Mouse (Mus musculus): Measurements from ENCODE around the gene P2ry14. TPM values are rescaled to one million over a fixed set of nuclear protein-coding genes. Genes with fewer than 3 reads are reported as not detected.
"Not testable (repeated sequence)": the region's sequence is repeated elsewhere in the genome, so short reads cannot be mapped to it uniquely, and the experiment has no call there.

Gene P2ry14
- polyA plus RNA-seq, 1 experiment from 2014 or later, result 3.3 TPM

DNA sequence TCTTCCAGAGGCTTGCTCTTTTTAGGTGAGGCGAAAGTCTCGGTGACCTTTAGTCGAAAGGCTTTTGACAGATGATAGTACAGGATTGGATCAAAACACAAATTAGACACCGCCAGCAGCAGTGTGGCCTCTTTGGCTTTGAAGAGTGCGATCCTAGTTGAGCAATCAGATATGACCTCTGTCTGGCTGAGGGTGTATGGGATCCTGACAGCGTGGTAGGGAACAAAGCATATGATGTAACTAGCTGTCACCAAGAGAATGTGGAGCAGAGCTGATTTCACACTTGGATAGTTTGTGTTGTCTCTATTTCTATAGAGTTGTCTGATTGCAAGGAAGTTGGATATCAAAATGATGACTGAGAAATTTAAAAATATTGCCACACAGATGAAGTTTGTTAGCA is 56.0 kb downstream of the P2ry14 start:
- no peaks in the 10 kb centered on the region for H3K4me1 ChIP-seq (replicated peaks)
- WGBS, result 53% methylated on average over 6 of the region's 6 CpGs
- H3K9me3 ChIP-seq, result no peaks in the 10 kb centered on the region
- H3K9ac ChIP-seq, result no peak overlapping the region
- no peak overlapping the region for H3K27ac ChIP-seq (replicated peaks)
- no peak for ATAC-seq (ENCODE audit: low FRiP score, low read depth)
- no peak overlapping the region for H3K4me2 ChIP-seq
- H3K4me3 ChIP-seq, result no peak overlapping the region
- H3K36me3 ChIP-seq, result no peaks in the 10 kb centered on the region
- no peaks in the 10 kb centered on the region for H3K27me3 ChIP-seq

GRCm38 (mm10) chr3:59092702-59093101 is 60.7 kb downstream of the P2ry14 start:
- Histone ChIP-seq H3K4me1 (replicated peaks) (no peaks in the 10 kb centered on the region), H3K9ac (no peak overlapping the region), H3K4me3 (no peak overlapping the region), H3K27ac (replicated peaks) (no peak overlapping the region), H3K27me3 (no peaks in the 10 kb centered on the region), H3K36me3 (no peaks in the 10 kb centered on the region), H3K4me2 (no peak overlapping the region), H3K9me3 (no peaks in the 10 kb centered on the region)
- ATAC-seq (ENCODE audit: low FRiP score, low read depth), result no peak
- 82% methylated on average over 11 of the region's 11 CpGs for WGBS

- Histone ChIP-seq H3K4me3 (no peak overlapping the region), H3K4me1 (replicated peaks) (no peaks in the 10 kb centered on the region)
These were observed 72.5 kb downstream of the P2ry14 start for GRCm38 (mm10) chr3:59080919-59081318.

GRCm38 (mm10) chr3:59080293-59080916 is 73.0 kb downstream of the P2ry14 start:
- Histone ChIP-seq H3K9me3 (no peaks in the 10 kb centered on the region), H3K27me3 (no peaks in the 10 kb centered on the region), H3K4me3 (no peak overlapping the region), H3K4me1 (replicated peaks) (no peaks in the 10 kb centered on the region), H3K4me2 (no peak overlapping the region), H3K27ac (replicated peaks) (no peak overlapping the region), H3K36me3 (no peaks in the 10 kb centered on the region), H3K9ac (no peak overlapping the region)
- ATAC-seq (ENCODE audit: low FRiP score, low read depth), result no peak
- WGBS, result 32% methylated on average over 6 of the region's 6 CpGs

More at GRCm38 (mm10) chr3:59080919-59081318, 72.5 kb downstream of the P2ry14 start:
- no peak overlapping the region for H3K27ac ChIP-seq (replicated peaks)
- H3K27me3 ChIP-seq, result no peaks in the 10 kb centered on the region
- WGBS, result 41% methylated on average over 7 of the region's 7 CpGs
- no peaks in the 10 kb centered on the region for H3K36me3 ChIP-seq
- H3K4me2 ChIP-seq, result no peak overlapping the region
- no peaks in the 10 kb centered on the region for H3K9me3 ChIP-seq
- ATAC-seq (ENCODE audit: low FRiP score, low read depth), result no peak
- H3K9ac ChIP-seq, result no peak overlapping the region

- Histone ChIP-seq H3K27ac (replicated peaks) (no peak overlapping the region), H3K4me2 (no peak overlapping the region), H3K9ac (no peak overlapping the region), H3K4me1 (replicated peaks) (no peaks in the 10 kb centered on the region), H3K4me3 (no peak overlapping the region), H3K36me3 (no peaks in the 10 kb centered on the region), H3K27me3 (no peaks in the 10 kb centered on the region), H3K9me3 (no peaks in the 10 kb centered on the region)
- no peak for ATAC-seq (ENCODE audit: low FRiP score, low read depth)
- 38% methylated on average over 4 of the region's 4 CpGs for WGBS
These were observed 74.1 kb downstream of the P2ry14 start for GRCm38 (mm10) chr3:59079327-59079726.

- WGBS, result 86% methylated on average over 11 of the region's 11 CpGs
- ATAC-seq (ENCODE audit: low FRiP score, low read depth), result no peak
- Histone ChIP-seq H3K4me2 (no peak overlapping the region), H3K27me3 (no peaks in the 10 kb centered on the region), H3K36me3 (no peaks in the 10 kb centered on the region), H3K27ac (replicated peaks) (no peak overlapping the region), H3K4me3 (no peak overlapping the region), H3K9ac (no peak overlapping the region), H3K4me1 (replicated peaks) (no peaks in the 10 kb centered on the region), H3K9me3 (no peaks in the 10 kb centered on the region)
These were observed 74.8 kb downstream of the P2ry14 start for GRCm38 (mm10) chr3:59078585-59078984.

DNA sequence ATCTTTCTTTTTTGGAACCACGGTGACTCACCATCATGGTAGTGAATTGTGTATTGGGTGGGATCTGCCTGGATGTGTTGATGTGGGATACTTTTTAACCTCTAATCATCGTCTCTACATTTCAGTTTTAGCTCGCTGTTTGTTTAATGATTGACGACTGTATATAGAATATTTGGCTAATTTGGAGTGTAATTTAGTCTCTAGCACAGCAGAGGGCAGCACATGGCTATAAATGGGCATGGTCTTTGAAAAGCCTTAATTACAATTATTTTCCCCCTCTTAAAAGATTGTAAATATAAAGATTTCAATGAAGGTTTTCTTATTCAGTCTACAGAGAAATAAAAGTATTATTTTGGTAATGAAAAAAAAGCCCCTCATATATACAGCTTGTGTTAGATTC is 76.1 kb downstream of the P2ry14 start:
- no peaks in the 10 kb centered on the region for H3K9me3 ChIP-seq
- H3K4me1 ChIP-seq (replicated peaks), result no peaks in the 10 kb centered on the region
- WGBS, result 67% methylated on average over 4 of the region's 4 CpGs
- no peaks in the 10 kb centered on the region for H3K36me3 ChIP-seq
- no peak overlapping the region for H3K9ac ChIP-seq
- no peaks in the 10 kb centered on the region for H3K27me3 ChIP-seq
- H3K4me2 ChIP-seq, result no peak overlapping the region
- H3K27ac ChIP-seq (replicated peaks), result no peak overlapping the region
- ATAC-seq (ENCODE audit: low FRiP score, low read depth), result no peak
- no peak overlapping the region for H3K4me3 ChIP-seq

- 90% methylated on average over 1 of the region's 1 CpGs for WGBS
- not testable (repeated sequence) for H3K9ac ChIP-seq; H3K27me3 ChIP-seq; H3K27ac ChIP-seq (replicated peaks); H3K36me3 ChIP-seq; ATAC-seq (ENCODE audit: low FRiP score, low read depth); H3K4me2 ChIP-seq; H3K9me3 ChIP-seq; H3K4me3 ChIP-seq; H3K4me1 ChIP-seq (replicated peaks)
These were observed 84.3 kb downstream of the P2ry14 start for GRCm38 (mm10) chr3:59069071-59069470.

- Histone ChIP-seq H3K27ac (replicated peaks) (no peak overlapping the region), H3K4me2 (no peak overlapping the region), H3K4me1 (replicated peaks) (no peaks in the 10 kb centered on the region), H3K9ac (no peak overlapping the region), H3K9me3 (no peaks in the 10 kb centered on the region), H3K4me3 (no peak overlapping the region), H3K27me3 (no peaks in the 10 kb centered on the region), H3K36me3 (no peaks in the 10 kb centered on the region)
- WGBS, result 78% methylated on average over 8 of the region's 8 CpGs
- ATAC-seq (ENCODE audit: low FRiP score, low read depth), result no peak; the same call in 1 of the 2 replicates
These were observed 86.7 kb downstream of the P2ry14 start for GRCm38 (mm10) chr3:59066558-59067294.

GRCm38 (mm10) chr3:59065937-59066336 is 87.5 kb downstream of the P2ry14 start:
- 90% methylated on average over 3 of the region's 3 CpGs for WGBS
- no peak for ATAC-seq (ENCODE audit: low FRiP score, low read depth)
- no peaks in the 10 kb centered on the region for H3K27me3 ChIP-seq
- H3K4me3 ChIP-seq, result no peak overlapping the region
- H3K4me1 ChIP-seq (replicated peaks), result no peaks in the 10 kb centered on the region
- H3K36me3 ChIP-seq, result no peaks in the 10 kb centered on the region
- H3K27ac ChIP-seq (replicated peaks), result no peak overlapping the region
- no peak overlapping the region for H3K9ac ChIP-seq
- no peaks in the 10 kb centered on the region for H3K9me3 ChIP-seq
- H3K4me2 ChIP-seq, result no peak overlapping the region
